Mouse (Mus musculus): ENCODE measurements at regions not wholly inside any gene's neighbourhood (a gene's known extent, or its start where the extent isn't known, plus 50 kb on each side); places are given as distances from the start of the nearest gene placed in this dataset.

GRCm38 (mm10) chr4:92538296-92538695 lies 346.7 kb upstream of the Gm12666 start:
- TF ChIP-seq POLR2A (IDR thresholded peaks at IDR 0.05; ENCODE audit: borderline replicate concordance, insufficient read depth, low read length), result no peak
- TF ChIP-seq CTCF (IDR thresholded peaks at IDR 0.05; ENCODE audit: borderline replicate concordance, insufficient read depth, low read depth, low read length), result no peak

Measured in cerebellum, adult 2 months (tissue).